Mouse (Mus musculus) T-helper 1 cell (primary cell): Measurements from ENCODE around the gene Pkp4.

Experiments
- in situ Hi-C: fragments of 300-600 bp; cut with MboI, MseI; formaldehyde crosslinking; loops from one replicate; pipeline ENCODE4 v1.15.1; 2025; ENCODE audit warnings: high pct_unique_total_duplicates

Gene Pkp4

DNA sequence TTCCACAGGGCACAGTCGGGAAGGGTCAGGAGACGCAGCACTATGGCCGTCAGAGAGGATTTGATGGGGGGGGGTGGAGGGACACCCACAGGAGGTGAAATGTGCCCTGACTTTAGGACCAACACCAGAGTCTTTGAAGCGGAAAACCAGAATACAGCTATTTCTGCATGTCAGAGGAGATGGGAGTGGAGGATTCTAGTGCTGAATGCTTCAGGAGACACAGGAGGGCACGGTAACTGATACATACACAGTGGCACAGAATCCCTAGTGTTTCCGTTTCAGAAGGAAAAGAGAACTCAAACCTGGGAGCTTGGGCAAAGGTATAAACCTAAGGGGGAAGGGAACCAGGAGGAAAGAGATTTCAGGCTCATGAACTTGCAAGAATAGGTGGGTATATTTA, 98.7 kb downstream of the Pkp4 start:
- in situ Hi-C loops = no loop called here

DNA sequence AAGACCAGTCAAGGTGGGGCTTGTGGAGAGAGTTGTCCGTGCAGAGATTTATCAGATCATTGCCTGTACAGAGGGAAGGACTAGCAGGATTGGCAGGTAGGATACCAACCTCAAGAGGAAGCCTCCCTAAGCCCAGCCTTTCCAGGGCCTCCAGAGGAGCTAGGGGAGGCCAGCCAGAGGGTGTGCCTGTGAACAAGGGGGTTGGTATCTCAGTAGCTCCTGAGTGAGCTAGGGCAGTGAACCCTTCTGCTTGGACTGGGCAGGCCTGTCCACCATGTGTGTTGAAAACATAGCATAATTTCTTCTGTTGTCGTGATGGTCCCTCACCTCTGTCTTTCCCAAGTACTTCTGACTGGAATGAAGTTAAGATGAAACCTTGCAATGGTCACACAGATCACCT, 100.6 kb downstream of the Pkp4 start:
- in situ Hi-C loops = no loop called here

DNA sequence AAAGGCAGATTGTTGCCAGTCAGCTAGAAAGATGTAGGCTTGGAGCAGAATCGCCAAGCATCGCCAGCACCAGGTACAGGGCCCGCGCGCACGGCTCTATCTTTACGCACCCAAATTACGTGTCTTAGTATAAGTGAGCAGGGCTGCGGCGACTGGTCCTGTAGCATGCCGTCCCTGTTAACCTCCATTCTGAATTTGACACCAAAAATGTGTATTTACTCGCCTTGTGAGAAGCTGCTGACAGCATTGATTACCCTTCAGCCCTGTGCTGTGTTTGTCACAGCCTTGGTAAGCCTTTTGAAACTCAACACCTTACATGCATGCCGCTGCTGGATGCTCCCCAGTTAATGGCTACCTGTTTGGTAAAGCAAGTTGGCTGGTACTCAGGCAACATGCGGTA, 105.8 kb downstream of the Pkp4 start:
- in situ Hi-C loops = no loop called here

DNA sequence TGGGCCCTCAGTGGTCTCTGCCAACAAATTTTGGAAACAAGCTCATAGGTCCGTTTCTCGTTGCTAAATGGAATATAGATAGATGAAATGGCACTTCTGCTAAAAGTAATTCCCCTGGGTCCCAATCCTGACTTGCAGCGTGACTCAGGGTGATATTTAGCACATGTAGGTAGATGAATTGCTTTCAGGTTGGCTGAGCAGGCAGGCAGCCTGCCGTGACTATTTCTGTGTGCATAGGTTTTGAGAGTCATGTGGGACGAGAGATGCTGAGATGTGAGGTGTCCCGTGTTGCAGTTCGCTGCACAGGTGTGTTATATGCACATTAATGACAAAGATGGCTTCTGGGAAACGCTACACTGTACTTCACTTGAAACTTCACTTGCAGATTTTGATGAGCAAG, 111.2 kb downstream of the Pkp4 start:
- in situ Hi-C loops = no loop called here

DNA sequence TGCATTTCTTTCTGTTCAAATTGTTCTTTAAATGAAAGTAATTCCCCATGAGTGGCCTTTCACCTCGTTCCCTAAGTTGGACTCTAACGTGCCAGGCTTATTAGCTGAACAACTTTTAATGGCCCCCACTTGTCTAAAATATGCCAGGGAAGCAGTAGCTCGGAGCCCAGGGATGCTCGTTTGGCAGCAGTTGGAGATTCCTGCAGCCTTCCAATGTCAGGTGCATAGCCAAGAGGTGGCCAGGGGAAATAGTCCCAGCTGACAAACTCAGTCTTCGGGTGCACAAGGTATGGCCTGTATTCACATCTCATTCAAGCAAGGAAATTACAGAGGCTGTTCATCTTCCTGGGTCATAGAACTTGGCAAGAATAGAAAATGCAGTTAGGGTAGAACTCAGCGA, 112.1 kb downstream of the Pkp4 start:
- in situ Hi-C loops = no loop called here

DNA sequence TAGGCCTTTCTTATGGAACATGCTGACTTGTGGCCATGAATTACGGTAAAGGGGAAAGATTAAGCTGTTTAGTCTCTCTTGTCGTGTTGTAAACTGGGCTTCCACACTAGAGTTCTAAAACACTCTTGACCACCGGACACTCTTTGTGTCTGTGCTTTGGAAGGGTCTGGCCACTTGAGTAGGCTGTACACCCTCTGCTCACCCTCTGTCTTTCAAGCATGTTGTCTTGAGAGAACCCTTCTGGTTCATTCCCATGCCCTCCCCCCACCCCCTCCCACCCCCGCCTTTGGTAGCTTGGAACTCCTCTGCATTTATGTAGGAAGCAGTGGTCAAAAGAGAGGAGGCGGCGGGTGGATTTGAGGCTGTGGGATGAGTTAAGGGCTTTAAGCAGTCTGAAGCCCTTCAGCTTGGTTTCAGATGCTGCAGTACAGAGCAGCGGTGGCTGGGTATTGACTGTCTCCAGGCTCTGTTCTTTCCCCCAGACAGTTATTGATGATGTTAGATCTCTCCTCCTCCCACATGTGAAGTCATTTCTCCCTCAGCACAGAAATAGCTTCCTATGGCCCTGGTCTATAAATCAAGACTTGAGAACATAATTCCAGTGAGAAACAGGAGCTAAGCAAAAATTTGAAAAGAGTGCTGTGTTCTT, 120.4 kb downstream of the Pkp4 start:
- in situ Hi-C loops = no loop called here

DNA sequence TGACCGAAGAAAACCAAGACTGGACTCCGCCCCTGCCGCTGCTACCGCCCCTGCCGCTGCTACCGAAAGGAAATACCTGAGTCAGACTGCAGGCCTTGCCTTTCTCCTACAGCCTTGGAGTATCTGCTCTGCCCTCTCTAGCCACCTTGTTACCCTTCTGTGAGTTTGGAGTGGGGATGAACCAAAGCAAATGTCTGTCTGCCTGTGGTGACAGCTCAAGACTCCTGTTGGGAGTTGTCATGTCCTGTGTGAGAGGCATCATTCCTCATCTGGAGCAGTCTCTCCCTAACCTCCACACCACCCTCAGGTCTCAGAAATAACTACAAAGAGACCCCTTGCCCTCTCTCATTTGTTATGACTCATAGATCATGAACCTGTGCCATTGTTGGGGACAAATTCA, 122.3 kb downstream of the Pkp4 start:
- in situ Hi-C loops = no loop called here

DNA sequence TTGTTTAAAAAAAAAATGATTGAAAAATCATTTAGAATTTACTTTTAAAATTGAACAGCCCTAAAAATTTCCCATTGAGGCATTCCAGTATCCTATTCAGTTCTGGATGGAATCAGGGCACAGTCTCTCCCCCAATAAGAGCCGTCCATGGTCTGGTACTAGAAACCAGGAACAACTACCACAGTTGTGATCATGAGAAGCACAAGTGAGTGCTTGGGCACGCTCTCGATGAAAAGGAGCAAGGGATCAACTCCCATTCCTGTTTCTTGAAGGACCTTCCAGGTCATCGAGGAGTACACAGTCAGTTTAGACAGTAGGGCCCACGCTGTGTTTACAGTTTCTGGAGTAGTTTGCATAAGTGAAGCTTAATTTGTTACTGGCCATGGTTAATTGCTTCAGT, 123.6 kb downstream of the Pkp4 start:
- in situ Hi-C loops = no loop called here

DNA sequence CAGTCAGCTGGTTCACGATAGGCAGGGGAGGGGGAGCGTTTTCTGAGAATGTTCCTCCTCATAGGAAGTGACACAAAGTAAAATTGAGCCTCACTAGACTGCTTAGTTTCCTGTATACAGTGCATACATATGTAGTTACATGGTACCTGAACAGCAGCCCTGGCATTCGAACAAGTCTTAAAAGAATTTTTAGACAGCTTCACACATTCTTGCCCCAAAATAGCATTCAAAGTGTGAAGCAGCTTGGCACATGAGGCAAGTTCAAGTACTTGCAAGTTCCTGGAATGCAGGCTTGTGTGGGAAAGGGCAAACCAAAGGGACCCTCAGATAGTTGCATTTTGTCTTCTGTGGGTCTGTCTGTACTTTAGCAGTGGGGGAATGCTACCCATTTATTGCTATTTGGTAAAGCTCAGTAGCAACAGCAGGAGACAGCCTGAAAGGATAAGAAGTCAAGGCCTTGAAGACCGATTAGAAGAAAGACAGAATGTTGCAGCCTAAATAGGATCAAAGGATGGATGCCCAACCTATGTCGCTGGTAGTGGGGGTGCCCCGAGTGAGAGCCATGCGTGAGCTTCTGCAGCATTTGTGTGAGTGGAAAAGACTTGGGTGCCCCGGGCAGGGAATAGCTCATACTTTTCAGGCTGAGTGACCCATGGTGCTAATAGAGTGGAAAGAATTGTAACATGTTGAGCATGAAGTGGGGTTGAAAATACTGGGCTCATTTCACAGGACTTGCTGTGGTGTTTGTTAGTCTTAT, 124.3 kb downstream of the Pkp4 start:
- in situ Hi-C loops = no loop called here

DNA sequence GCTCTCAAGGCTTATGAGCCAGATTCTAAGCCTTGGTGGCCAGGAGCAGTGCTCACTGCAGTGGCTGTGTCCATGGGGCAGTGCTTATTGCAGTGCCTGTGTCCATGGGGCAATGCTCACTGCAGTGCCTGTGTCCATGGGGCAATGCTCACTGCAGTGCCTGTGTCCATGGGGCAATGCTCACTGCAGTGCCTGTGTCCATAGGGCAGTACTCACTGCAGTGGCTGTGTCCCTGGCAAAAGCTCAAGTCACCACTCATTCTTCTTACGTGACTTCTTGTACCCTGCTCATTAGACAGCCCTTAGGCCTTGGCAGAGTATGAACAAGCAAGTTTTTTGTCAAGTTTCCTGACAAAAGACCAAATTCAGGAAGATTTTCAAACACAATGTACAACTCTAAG, 124.9 kb downstream of the Pkp4 start:
- in situ Hi-C loops = no loop called here

DNA sequence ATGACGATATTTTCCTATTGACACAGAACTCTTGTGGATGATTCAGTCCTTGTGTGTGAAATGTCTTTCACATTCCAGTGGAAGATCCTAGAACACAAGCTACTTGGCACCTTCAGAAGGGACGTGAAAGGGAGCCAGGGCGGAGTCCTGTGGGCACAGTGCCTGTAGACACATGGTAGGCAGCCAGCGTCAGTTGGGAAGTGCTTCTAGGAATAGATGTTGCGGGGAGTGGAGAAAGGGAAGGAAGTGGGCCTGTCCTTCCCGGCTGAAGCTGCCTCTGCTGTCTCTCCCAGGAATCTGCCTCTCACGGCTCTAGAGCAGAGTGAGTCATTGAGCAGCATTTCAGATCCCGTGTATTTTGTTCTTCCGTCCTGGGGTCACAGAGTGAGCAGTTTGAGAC, 125.6 kb downstream of the Pkp4 start:
- in situ Hi-C loops = no loop called here

DNA sequence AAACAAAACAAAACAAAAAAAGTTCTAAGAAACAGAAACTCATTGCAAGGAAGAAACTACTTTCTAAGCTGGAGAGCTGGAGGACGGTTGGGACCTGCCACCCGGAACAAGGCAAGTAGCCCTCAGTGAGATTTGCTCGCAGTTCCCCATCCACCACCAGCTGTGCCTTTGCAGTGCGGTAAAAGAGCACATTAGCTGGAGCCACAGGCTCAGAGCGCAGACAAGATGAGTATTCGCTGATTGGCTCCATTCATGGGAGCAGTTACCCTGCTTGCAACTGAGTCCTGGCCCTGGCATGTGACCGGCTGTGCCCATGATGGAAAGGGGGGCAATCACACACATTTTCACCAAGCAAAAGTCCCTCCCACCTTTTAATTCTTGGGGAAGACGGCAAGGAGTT, 127.0 kb downstream of the Pkp4 start:
- in situ Hi-C loops = no loop called here

DNA sequence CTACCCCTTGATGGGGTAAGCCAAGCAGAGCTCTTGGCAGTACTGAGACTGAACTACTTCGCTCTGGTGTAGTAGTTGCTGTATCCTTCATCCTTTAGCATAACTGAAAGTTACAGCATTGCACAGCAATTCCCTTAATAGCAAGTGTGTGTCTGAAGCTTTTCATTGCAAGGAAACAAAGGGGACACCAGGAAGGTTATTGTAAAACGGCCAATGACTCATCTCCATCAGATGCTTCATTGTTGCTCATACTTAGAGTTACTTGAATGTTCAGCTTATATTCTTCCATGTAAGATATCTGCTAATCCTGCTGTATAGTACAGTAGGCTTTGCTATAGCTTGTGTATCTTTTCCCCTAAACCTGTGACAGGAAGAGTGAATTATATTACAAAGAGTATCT, 128.8 kb downstream of the Pkp4 start:
- in situ Hi-C loops = no loop called here

DNA sequence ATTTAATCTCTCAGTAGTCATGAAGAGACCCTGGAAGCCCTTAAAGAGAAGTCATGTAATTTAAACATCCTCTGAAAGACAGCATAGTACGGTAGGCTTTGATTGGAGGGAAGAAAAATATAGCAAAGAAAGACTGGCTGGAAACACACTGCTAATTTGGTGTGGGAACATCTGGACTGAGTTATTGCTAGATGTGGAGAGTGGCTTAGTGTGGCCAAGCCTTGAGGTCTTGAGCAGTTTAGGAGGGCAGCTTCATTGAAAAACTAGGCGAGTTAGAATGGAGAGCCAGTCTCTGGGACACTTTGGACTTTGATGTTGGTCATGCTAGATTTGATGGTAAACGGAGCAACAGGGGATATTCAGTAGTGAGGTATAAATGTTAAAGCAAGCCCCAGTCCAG, 129.7 kb downstream of the Pkp4 start:
- in situ Hi-C loops = no loop called here

DNA sequence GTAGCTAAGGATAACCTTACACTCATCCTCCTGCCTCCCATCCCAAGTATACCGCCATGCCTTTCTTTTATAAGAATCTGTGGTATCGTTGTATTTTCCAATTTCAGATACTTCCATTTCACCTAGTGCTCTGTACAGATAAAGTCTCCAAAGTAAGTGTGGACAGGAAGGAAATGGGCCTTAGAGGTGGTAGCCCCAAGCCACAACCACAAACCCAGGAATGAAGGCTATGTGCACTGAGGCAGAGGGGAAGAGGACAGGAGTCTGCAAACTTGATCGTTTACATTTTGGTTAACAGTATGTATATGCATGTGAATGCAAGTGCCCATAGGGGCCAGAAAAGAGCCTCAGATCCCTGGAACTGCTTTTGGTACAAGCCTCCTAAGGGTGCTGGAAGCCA, 139.2 kb downstream of the Pkp4 start:
- in situ Hi-C loops = no loop called here

DNA sequence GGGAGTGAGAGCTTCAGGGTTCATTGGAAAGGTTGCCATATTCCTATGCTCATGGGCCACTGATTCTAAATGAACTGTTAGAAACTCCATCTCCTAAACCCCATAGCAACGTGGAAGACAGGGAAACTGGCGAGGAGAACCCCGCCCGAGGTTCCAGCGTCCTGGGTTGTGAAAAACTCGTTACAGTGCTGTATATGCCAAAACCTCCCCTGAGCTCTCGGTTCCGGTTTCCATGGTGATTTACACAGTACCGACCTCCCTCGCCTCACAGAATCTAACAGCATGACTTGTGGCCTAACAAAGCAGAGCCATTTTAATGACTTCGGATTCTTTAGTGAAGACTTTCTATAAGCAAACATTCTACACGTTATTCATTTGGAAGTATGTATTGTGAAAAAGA, 141.0 kb downstream of the Pkp4 start:
- in situ Hi-C loops = no loop called here

DNA sequence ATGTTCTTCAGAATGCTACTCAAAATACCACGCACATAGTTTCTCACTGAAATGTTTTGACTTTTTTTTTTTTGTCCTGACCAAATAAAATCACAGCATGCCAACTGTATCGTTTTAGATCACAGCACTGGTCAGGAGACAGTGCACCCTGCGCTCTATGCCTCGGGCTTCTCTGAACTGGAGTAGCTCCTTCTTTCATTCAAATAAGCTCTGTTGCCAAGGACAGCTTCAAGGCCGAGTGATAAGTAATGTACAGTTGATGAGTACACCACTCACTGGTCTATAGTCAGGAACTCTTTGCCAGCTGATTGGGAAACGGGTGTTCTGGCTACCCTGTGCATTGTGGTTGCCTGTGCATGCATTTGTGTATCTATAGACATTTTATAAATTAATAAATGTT, 141.8 kb downstream of the Pkp4 start:
- in situ Hi-C loops = no loop called here

DNA sequence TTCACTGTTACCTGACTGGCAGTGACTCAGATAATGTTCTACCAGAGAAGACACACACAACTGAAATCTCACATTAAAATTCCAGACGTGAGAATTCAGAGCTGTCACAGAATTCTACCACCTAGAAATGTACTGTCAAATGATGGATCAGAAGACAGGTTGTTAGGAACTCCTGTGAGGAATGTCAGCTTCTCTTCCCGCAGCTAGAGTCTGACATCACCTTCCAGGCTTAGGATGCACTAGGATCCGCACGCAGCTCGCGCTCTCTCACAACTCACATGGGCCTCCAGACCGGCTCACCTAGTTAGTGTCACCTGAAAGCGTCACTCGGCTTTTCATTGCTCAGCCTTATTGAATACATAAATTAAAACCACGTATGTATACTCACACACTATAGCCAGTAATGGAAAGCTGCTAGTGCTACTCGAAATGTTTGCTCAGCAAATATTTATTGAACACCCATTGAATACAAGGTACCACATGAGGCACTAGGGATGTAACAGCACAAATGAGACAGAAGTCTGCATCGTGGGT, 142.9 kb downstream of the Pkp4 start:
- in situ Hi-C loops = no loop called here

DNA sequence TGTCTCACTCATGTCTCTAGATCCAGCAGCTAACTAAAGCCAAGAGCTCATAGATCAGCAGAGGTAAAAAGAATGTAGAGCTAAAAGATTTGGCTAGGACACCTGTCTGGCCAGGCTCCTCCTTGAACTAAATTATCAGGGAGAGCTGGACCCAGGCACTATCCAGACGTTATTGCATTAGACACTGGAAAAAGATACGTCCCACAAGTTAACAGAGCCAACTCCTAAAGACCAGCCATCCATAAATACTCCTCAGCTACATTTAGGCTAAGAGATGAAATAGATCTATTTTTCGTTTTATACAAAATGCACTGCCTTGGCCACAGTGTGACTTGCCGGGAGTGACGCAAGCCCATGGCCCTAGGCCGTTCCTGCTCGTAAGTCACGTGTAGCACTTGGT, 146.7 kb downstream of the Pkp4 start:
- in situ Hi-C loops = no loop called here

DNA sequence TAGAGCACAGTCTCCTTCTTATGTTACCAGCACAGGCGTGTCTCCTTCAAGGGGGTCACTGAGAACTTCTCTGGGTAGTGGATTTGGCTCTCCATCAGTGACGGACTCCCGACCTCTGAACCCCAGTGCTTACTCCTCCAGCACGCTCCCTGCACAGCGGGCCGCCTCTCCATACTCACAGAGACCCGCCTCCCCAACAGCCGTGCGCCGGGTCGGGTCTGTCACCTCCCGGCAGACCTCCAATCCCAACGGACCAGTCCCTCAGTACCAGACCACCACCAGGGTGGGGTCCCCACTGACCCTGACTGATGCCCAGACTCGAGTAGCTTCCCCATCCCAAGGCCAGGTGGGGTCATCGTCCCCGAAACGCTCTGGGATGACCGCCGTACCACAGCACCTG, 147.4 kb downstream of the Pkp4 start:
- in situ Hi-C loops = no loop called here

DNA sequence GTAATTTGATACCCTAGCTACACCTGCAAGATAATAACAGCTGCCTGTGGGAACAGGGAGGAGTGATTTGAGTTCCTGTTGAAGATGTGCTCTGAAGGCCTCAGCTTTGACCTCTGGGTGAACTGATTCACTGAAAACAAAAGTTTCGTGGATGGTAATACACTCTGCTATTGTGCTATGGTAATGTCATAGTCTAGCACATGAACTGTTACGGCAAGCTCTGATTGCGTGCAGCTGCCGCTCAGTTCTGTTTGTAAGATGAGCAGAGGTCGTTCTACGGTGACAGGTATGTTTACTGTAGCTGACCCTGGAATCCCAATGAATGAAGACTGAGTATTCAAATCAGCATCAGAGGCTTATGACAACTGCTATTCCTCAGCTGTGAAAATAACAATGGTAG, 152.6 kb downstream of the Pkp4 start:
- in situ Hi-C loops = no loop called here

DNA sequence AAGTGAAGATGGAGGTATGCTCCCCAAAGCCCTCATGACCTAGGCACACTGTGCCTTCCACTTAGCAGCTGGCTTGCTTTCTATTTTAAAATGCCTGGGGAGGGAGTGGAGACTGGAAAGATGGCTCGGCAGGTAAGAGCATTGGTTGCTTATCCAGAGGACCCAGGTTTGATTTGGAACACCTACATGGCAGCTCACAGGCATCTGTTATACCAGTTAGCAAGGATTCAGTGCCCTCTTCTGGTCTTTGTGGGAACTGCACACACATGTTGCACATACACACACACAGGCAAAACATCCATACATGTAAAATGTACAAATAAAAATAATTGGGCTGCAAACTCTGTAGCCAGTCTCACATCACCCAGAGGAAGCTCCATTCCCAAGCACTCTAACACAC, 158.0 kb downstream of the Pkp4 start:
- in situ Hi-C loops = no loop called here

DNA sequence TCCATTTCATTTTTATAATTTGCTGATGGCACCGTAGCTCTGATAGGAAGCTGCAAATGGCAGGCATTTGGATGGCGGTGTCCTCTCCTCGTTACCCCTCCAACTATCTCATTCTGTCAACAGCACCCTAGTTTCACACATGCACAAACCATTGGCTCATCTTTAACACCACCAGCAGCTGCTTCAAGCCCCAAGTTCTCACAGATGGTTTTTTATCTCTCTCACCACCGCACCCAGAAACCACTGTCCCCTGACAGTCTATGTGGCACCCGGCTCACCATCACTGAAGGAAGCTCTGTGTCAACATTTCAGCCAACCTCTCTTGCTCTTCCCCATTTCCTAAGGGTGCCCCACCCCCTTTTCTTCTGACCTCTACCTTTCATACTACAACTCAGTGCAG, 167.3 kb downstream of the Pkp4 start:
- in situ Hi-C loops = loop anchor here (10.0 kb wide), 1 partner anchor 867 kb away; no protein-coding TSS in a partner anchor
